Mouse (Mus musculus) liver, embryonic 14.5 days (tissue): Measurements from ENCODE around the gene Amn. TPM values are rescaled to one million over a fixed set of nuclear protein-coding genes. Genes with fewer than 3 reads are reported as not detected.

Experiments used
- ATAC-seq: fragments of 200-750 bp; cut with Nextera tagmentation; 2 replicates; pipeline ENCODE4 v1.8.0; 2017; ENCODE audit warnings: moderate number of reproducible peaks, mild to moderate bottlenecking, moderate library complexity; ENCODE audit not compliant: insufficient read depth
- DNase-seq, 3 experiments: peaks; one replicate each; pipeline ENCODE4 v3.0.0-alpha.2; 2012 to 2013; ENCODE audit warnings: low read depth in 3 of 3, low spot score in 3 of 3
- H3K27ac ChIP-seq: fragments of 300-500 bp; sonication (generic); 2 replicates; pipeline ENCODE4 v1.5.1; 2014; ENCODE audit warnings: moderate library complexity, mild to moderate bottlenecking, control low read depth, inconsistent platforms
- H3K27me3 ChIP-seq: fragments of 300-500 bp; sonication (generic); 2 replicates; pipeline ENCODE4 v1.6.1; 2014; ENCODE audit warnings: mild to moderate bottlenecking, low read length, moderate library complexity; ENCODE audit not compliant: control insufficient read depth, insufficient read depth
- H3K36me3 ChIP-seq: fragments of 300-500 bp; sonication (generic); replicated peaks from 2 replicates; pipeline ENCODE4 v1.6.1; 2014; ENCODE audit warnings: low read depth; ENCODE audit not compliant: control insufficient read depth, insufficient read depth
- H3K4me1 ChIP-seq, 2 experiments: fragments of 200-500 bp in 1 of 2; fragments of 300-500 bp in 1 of 2; sonication (generic) in 1 of 2; replicated peaks; 2 replicates each; pipeline ENCODE4 v1.6.1; 2012 to 2014; ENCODE audit warnings: antibody characterized with exemption in 1 of 2, inconsistent platforms in 1 of 2, low read length in 1 of 2; ENCODE audit not compliant: control insufficient read depth in 2 of 2, insufficient read depth in 2 of 2
- H3K4me2 ChIP-seq: fragments of 300-500 bp; sonication (generic); 2 replicates; pipeline ENCODE4 v1.6.1; 2014; ENCODE audit warnings: low read depth, mild to moderate bottlenecking, control low read depth, moderate library complexity
- H3K4me3 ChIP-seq, 2 experiments: fragments of 200-500 bp in 1 of 2; fragments of 300-500 bp in 1 of 2; sonication (generic) in 1 of 2; 2 replicates each; pipeline ENCODE4 v1.5.1; 2012 to 2014; ENCODE audit warnings: low read depth in 2 of 2, low read length in 2 of 2, mild to moderate bottlenecking in 2 of 2, control low read depth in 1 of 2, inconsistent platforms in 1 of 2, moderate library complexity in 1 of 2; ENCODE audit not compliant: insufficient read depth in 1 of 2
- H3K9ac ChIP-seq: fragments of 300-500 bp; sonication (generic); replicated peaks from 2 replicates; pipeline ENCODE4 v1.6.1; 2014; ENCODE audit warnings: mild to moderate bottlenecking, control low read depth, moderate library complexity
- H3K9me3 ChIP-seq: fragments of 300-500 bp; sonication (generic); 2 replicates; pipeline ENCODE4 v1.6.1; 2016; ENCODE audit warnings: low read length, mixed read lengths; ENCODE audit not compliant: control insufficient read depth
- CTCF ChIP-seq: IDR thresholded peaks from 2 replicates; pipeline ENCODE4 v1.5.1; 2016; ENCODE audit warnings: antibody characterized with exemption, low read depth, control low read depth
- EP300 ChIP-seq: IDR thresholded peaks from 2 replicates; pipeline ENCODE4 v1.6.1; 2016; ENCODE audit warnings: antibody characterized with exemption, low read depth
- WGBS: fragments of 180-500 bp; shearing (Covaris S2); extraction: QIAGEN DNeasy Blood & Tissue Kit; methylation state at CpG from one replicate; pipeline ENCODE4 v1.1.7; 2014; ENCODE audit not compliant: insufficient replicate concordance; 5-methylcytosine and 5-hydroxymethylcytosine counted together
- polyA plus RNA-seq, 2 experiments: library from polyadenylated mRNA; depleted of rRNA in 1 of 2; stranded (reverse) in 1 of 2; unstranded in 1 of 2; fragments of >200 nt; fragmentation: Nextera tagmentation in 1 of 2; extraction: Ambion mirVana in 1 of 2; gene quantifications; 2 replicates each; pipeline versions ENCODE4 v1.2.1 to v1.2.3; 2012 to 2014

The Amn gene
- polyA plus RNA-seq, 2 experiments, result 0.61 to 0.71 TPM

- Histone ChIP-seq H3K4me1 (peaks cover 0 to 7% of the 10 kb centered on the region in 2 experiments; a peak in 3 of 4 replicates), H3K4me3 (no peak overlapping the region), H3K9ac (no peak overlapping the region), H3K27ac (no peak overlapping the region), H3K27me3 (no peaks in the 10 kb centered on the region), H3K9me3 (no peaks in the 10 kb centered on the region), H3K4me2 (no peak overlapping the region), H3K36me3 (no peaks in the 10 kb centered on the region)
- 70% methylated on average over 4 of the region's 4 CpGs for WGBS
- TF ChIP-seq EP300 (no peak), CTCF (no peak)
- ATAC-seq (no peak), DNase-seq (peak in 1 of 3 experiments; percentile 19)
Observed at GRCm38 (mm10) chr12:111233798-111234197, 37.1 kb upstream of the Amn start.

- H3K27ac ChIP-seq, result no peak overlapping the region
- TF ChIP-seq CTCF (no peak), EP300 (no peak)
- DNase-seq (no peak), ATAC-seq (no peak)
- peaks cover 0 to 7% of the 10 kb centered on the region in 2 experiments; a peak in 3 of 4 replicates for H3K4me1 ChIP-seq
- no peak overlapping the region for H3K4me3 ChIP-seq
- H3K36me3 ChIP-seq, result no peaks in the 10 kb centered on the region
- no peaks in the 10 kb centered on the region for H3K9me3 ChIP-seq
- WGBS, result 78% methylated on average over 9 of the region's 9 CpGs
- no peak overlapping the region for H3K9ac ChIP-seq
- no peaks in the 10 kb centered on the region for H3K27me3 ChIP-seq
- no peak overlapping the region for H3K4me2 ChIP-seq
Observed at GRCm38 (mm10) chr12:111234383-111234782, 36.5 kb upstream of the Amn start.

GRCm38 (mm10) chr12:111235631-111236030 is 35.3 kb upstream of the Amn start:
- no peak for TF ChIP-seq CTCF
- no peak for TF ChIP-seq EP300
- peaks cover 0 to 5% of the 10 kb centered on the region in 2 experiments; a peak in 3 of 4 replicates for H3K4me1 ChIP-seq
- H3K9ac ChIP-seq, result no peak overlapping the region
- 78% methylated on average over 6 of the region's 6 CpGs for WGBS
- DNase-seq (no peak), ATAC-seq (no peak)
- no peak overlapping the region for H3K4me3 ChIP-seq
- no peak overlapping the region for H3K4me2 ChIP-seq
- no peaks in the 10 kb centered on the region for H3K27me3 ChIP-seq
- no peaks in the 10 kb centered on the region for H3K36me3 ChIP-seq
- H3K27ac ChIP-seq, result no peak overlapping the region
- H3K9me3 ChIP-seq, result no peaks in the 10 kb centered on the region

GRCm38 (mm10) chr12:111237611-111238188 is 33.2 kb upstream of the Amn start:
- H3K4me1 ChIP-seq, result peaks cover 0 to 4% of the 10 kb centered on the region in 2 experiments; a peak in 3 of 4 replicates
- no peak overlapping the region for H3K4me3 ChIP-seq
- TF ChIP-seq EP300, result no peak
- no peak for TF ChIP-seq CTCF
- H3K4me2 ChIP-seq, result no peak overlapping the region
- no peak for ATAC-seq
- no peaks in the 10 kb centered on the region for H3K36me3 ChIP-seq
- H3K27ac ChIP-seq, result no peak overlapping the region
- WGBS, result 82% methylated on average over 16 of the region's 16 CpGs
- H3K9me3 ChIP-seq, result no peaks in the 10 kb centered on the region
- no peaks in the 10 kb centered on the region for H3K27me3 ChIP-seq
- DNase-seq, result no peak
- no peak overlapping the region for H3K9ac ChIP-seq

GRCm38 (mm10) chr12:111238345-111238744 is 32.5 kb upstream of the Amn start:
- DNase-seq, result no peak
- no peak overlapping the region for H3K9ac ChIP-seq
- no peaks in the 10 kb centered on the region for H3K27me3 ChIP-seq
- H3K36me3 ChIP-seq, result no peaks in the 10 kb centered on the region
- 83% methylated on average over 5 of the region's 5 CpGs for WGBS
- ATAC-seq, result no peak
- TF ChIP-seq CTCF (no peak), EP300 (no peak)
- H3K27ac ChIP-seq, result no peak overlapping the region
- H3K4me3 ChIP-seq, result no peak overlapping the region
- H3K4me1 ChIP-seq, result peaks cover 0 to 4% of the 10 kb centered on the region in 2 experiments; a peak in 3 of 4 replicates
- no peak overlapping the region for H3K4me2 ChIP-seq
- no peaks in the 10 kb centered on the region for H3K9me3 ChIP-seq
